Mouse (Mus musculus) gastrocnemius, adult 2 months (tissue): ENCODE data around the gene Olfr1342. TPM values are rescaled to one million over a fixed set of nuclear protein-coding genes. Genes with fewer than 3 reads are reported as not detected.
A peak's percentile ranks its signal among the peaks of the same experiment; 100 is the strongest.

Source experiments
- DNase-seq: peaks from one replicate; pipeline ENCODE4 v3.0.0; 2022
- H3K27ac ChIP-seq: fragments of 200-600 bp; 2 replicates; pipeline ENCODE4 v1.8.1; 2022; ENCODE audit warnings: mild to moderate bottlenecking
- H3K4me3 ChIP-seq: fragments of 200-600 bp; 2 replicates; pipeline ENCODE4 v1.8.1; 2022; ENCODE audit warnings: mild to moderate bottlenecking, moderate library complexity
- CTCF ChIP-seq: fragments of 200-600 bp; IDR thresholded peaks from 2 replicates; pipeline ENCODE4 v1.8.1; 2022; ENCODE audit warnings: antibody characterized with exemption, mild to moderate bottlenecking, moderate library complexity
- intact Hi-C: fragments of 180-260 bp; cut with DNase I; formaldehyde crosslinking; loops from one replicate; pipeline ENCODE4 v1.15.1; 2025
- total RNA-seq, 2 experiments: library from RNA; stranded (reverse); gene quantifications; 2 replicates each; pipeline ENCODE4 v1.2.3; 2021

Olfr1342 gene
- total RNA-seq, 2 experiments from 2014 or later: not detected

- H3K4me3 ChIP-seq: no peak overlapping the region
- no peak overlapping the region for H3K27ac ChIP-seq
- peak; percentile 80 for TF ChIP-seq CTCF
- peak; percentile 27 for DNase-seq
- intact Hi-C loops: loop anchor here (5.0 kb wide), 1 partner anchor 347 kb away; no protein-coding TSS in a partner anchor
Measured at GRCm38 (mm10) chr4:118645234-118645633, 47.3 kb downstream of the Olfr1342 start.

GRCm38 (mm10) chr4:118642346-118643190 lies 50.0 kb downstream of the Olfr1342 start:
- no peak for TF ChIP-seq CTCF
- intact Hi-C loops: no loop called here
- DNase-seq: peak; percentile 41

More at GRCm38 (mm10) chr4:118642346-118643190, 50.0 kb downstream of the Olfr1342 start:
- Histone ChIP-seq H3K4me3 (peak overlapping the region; percentile 13; the same call in 1 of the 2 replicates), H3K27ac (peak overlapping the region; percentile 17; the same call in 1 of the 2 replicates)

Other genes starting within 250 kb of the Olfr1342 start
- not detected for gene Mpl, start 235.2 kb downstream of the Olfr1342 start, total RNA-seq
- gene Tie1, start 202.7 kb downstream of the Olfr1342 start, total RNA-seq: 10 to 100 TPM; 12.6 to 18.5 TPM
- gene 2610528J11Rik, start 165.8 kb downstream of the Olfr1342 start, total RNA-seq: not detected
- not detected for gene Tmem125, start 148.7 kb downstream of the Olfr1342 start, total RNA-seq
- gene Cfap57, start 72.0 kb downstream of the Olfr1342 start, total RNA-seq: not detected
- 10 to 100 TPM; 24.9 to 26.7 TPM for gene Ebna1bp2, start 72.0 kb downstream of the Olfr1342 start, total RNA-seq
- not detected for gene Olfr62, start 33.8 kb downstream of the Olfr1342 start, total RNA-seq
- gene Olfr1341, start 10.8 kb upstream of the Olfr1342 start, total RNA-seq: not detected
- gene Olfr1340, start 27.4 kb upstream of the Olfr1342 start, total RNA-seq: not detected
- gene Olfr1339, start 39.4 kb upstream of the Olfr1342 start, total RNA-seq: not detected
- gene Olfr1338, start 66.0 kb upstream of the Olfr1342 start, total RNA-seq: not detected
- not detected for gene Olfr1337, start 89.8 kb upstream of the Olfr1342 start, total RNA-seq
- not detected for gene Olfr1335, start 117.2 kb upstream of the Olfr1342 start, total RNA-seq
- not detected for gene Olfr1333, start 143.5 kb upstream of the Olfr1342 start, total RNA-seq
- not detected for gene Olfr1331, start 171.9 kb upstream of the Olfr1342 start, total RNA-seq
- not detected for gene Olfr1330, start 195.8 kb upstream of the Olfr1342 start, total RNA-seq
- gene Olfr1329, start 224.7 kb upstream of the Olfr1342 start, total RNA-seq: not detected
- not detected for gene Olfr1328, start 245.9 kb upstream of the Olfr1342 start, total RNA-seq